Mouse (Mus musculus): ENCODE measurements around the gene Inhbb.

DNA sequence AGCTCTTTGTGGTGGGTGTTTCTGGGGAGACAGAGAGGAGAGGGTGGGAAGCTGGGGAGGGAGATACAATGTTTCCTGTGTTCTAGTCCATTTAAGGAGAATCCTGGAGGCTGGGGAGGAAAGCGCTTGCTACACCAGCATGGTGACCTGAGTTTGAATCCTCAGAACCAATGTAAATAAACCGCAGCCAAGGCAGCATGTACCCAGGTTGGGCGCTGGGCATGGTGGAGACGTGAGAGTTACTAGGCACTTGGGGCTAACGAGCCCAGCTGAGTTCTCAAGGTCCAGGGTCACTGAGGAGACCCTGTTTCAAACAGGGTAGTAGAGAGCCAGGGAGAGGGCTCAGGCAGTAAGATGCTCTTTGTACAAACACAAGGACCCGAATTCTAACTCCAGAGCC, 55.7 kb downstream of the Inhbb start:
- TF ChIP-seq POLR2A (IDR thresholded peaks at IDR 0.05; ENCODE audit: low read depth, low read length) (no peak), CTCF (IDR thresholded peaks at IDR 0.05; ENCODE audit: borderline replicate concordance, insufficient read depth, low read length) (no peak)
